Mouse (Mus musculus) G1E (cell line): ENCODE results near the gene Slc22a23. TPM values are rescaled to one million over a fixed set of nuclear protein-coding genes. Genes with fewer than 3 reads are reported as not detected.

ENCODE experiments used
- ATAC-seq: 2 replicates; pipeline ENCODE4 v1.8.0; 2016; ENCODE audit warnings: mild to moderate bottlenecking; ENCODE audit not compliant: insufficient number of reproducible peaks, poor library complexity, low FRiP score, severe bottlenecking; ENCODE audit errors: extremely low read depth
- DNase-seq: peaks from one replicate; pipeline ENCODE4 v3.0.0; 2012; ENCODE audit warnings: low spot score
- H3K27me3 ChIP-seq: 2 replicates; pipeline ENCODE4 v1.6.1; 2012; ENCODE audit warnings: mild to moderate bottlenecking, low read length, inconsistent platforms; ENCODE audit not compliant: insufficient read depth
- H3K36me3 ChIP-seq: replicated peaks from 2 replicates; pipeline ENCODE3; 2012; ENCODE audit warnings: mild to moderate bottlenecking, inconsistent platforms
- H3K4me1 ChIP-seq: 2 replicates; pipeline ENCODE4 v1.6.1; 2012; ENCODE audit warnings: low read depth, low read length, inconsistent platforms, mixed read lengths; ENCODE audit not compliant: insufficient read depth
- H3K4me3 ChIP-seq: 2 replicates; pipeline ENCODE4 v1.5.1; 2012; ENCODE audit warnings: low read depth, mild to moderate bottlenecking, inconsistent platforms, low read length, moderate library complexity, mixed read lengths
- H3K9me3 ChIP-seq: replicated peaks from 2 replicates; pipeline ENCODE4 v1.6.1; 2012; ENCODE audit warnings: inconsistent platforms
- CTCF ChIP-seq: IDR thresholded peaks from 2 replicates; pipeline ENCODE4 v1.5.1; 2012; ENCODE audit warnings: low read depth, low read length, inconsistent platforms, mixed read lengths
- GATA1 ChIP-seq: IDR thresholded peaks from 2 replicates; pipeline ENCODE4 v1.6.1; 2012; ENCODE audit warnings: borderline replicate concordance, low read length, inconsistent platforms, mixed read lengths
- GATA2 ChIP-seq: IDR thresholded peaks from 2 replicates; pipeline ENCODE4 v1.6.1; 2012; ENCODE audit warnings: low read depth, low read length, inconsistent platforms, borderline replicate concordance
- POLR2AphosphoS5 ChIP-seq: IDR thresholded peaks from 2 replicates; pipeline ENCODE4 v1.6.1; 2012; ENCODE audit warnings: low read depth, low read length, inconsistent platforms; ENCODE audit not compliant: insufficient replicate concordance
- TAL1 ChIP-seq: conservative IDR thresholded peaks from 2 replicates; pipeline ENCODE4 v1.6.1; 2012; ENCODE audit warnings: low read depth, low read length, inconsistent platforms, mixed read lengths
- polyA plus RNA-seq: library from polyadenylated mRNA; stranded (reverse); fragments of >175 nt; gene quantifications from 2 replicates; pipeline ENCODE4 v1.2.3, GENCODE M21; 2012
- total RNA-seq, 2 experiments: library from RNA; stranded (forward) in 1 of 2; stranded (reverse) in 1 of 2; fragments of 200-1000 nt in 1 of 2; fragments of >200 nt in 1 of 2; fragmentation: Nextera tagmentation in 1 of 2; gene quantifications; 2 replicates each; pipeline ENCODE4 v1.2.3; 2014 to 2017

The Slc22a23 gene
- total and polyA plus RNA-seq, 3 experiments: 18.0 to 68.0 (median 43.8) TPM

GRCm38 (mm10) chr13:34304896-34305295 is 40.1 kb downstream of the Slc22a23 start:
- Histone ChIP-seq H3K4me3 (no peak overlapping the region), H3K36me3 (peaks cover 71% of the 10 kb centered on the region), H3K27me3 (no peaks in the 10 kb centered on the region), H3K4me1 (peaks cover 42% of the 10 kb centered on the region), H3K9me3 (no peaks in the 10 kb centered on the region)
- ATAC-seq (no peak), DNase-seq (no peak)
- TF ChIP-seq POLR2AphosphoS5: no peak
- TF ChIP-seq TAL1: no peak
- no peak for TF ChIP-seq CTCF
- no peak for TF ChIP-seq GATA2
- no peak for TF ChIP-seq GATA1

- DNase-seq: no peak
- TF ChIP-seq TAL1: no peak
- no peak for TF ChIP-seq GATA1
- no peak for TF ChIP-seq GATA2
- TF ChIP-seq CTCF: no peak
- TF ChIP-seq POLR2AphosphoS5: no peak
- Histone ChIP-seq H3K4me1 (peaks cover 36% of the 10 kb centered on the region), H3K4me3 (no peak overlapping the region), H3K9me3 (no peaks in the 10 kb centered on the region), H3K27me3 (no peaks in the 10 kb centered on the region), H3K36me3 (peaks cover 85% of the 10 kb centered on the region)
- no peak for ATAC-seq
Observed at GRCm38 (mm10) chr13:34303386-34304016, 41.5 kb downstream of the Slc22a23 start.

GRCm38 (mm10) chr13:34301585-34301984 is 43.4 kb downstream of the Slc22a23 start:
- Histone ChIP-seq H3K9me3 (no peaks in the 10 kb centered on the region), H3K36me3 (peaks cover 92% of the 10 kb centered on the region), H3K27me3 (no peaks in the 10 kb centered on the region), H3K4me3 (no peak overlapping the region), H3K4me1 (peaks cover 17% of the 10 kb centered on the region)
- ATAC-seq: no peak
- TF ChIP-seq CTCF (no peak), POLR2AphosphoS5 (no peak), GATA1 (no peak), GATA2 (no peak), TAL1 (no peak)
- no peak for DNase-seq

DNA sequence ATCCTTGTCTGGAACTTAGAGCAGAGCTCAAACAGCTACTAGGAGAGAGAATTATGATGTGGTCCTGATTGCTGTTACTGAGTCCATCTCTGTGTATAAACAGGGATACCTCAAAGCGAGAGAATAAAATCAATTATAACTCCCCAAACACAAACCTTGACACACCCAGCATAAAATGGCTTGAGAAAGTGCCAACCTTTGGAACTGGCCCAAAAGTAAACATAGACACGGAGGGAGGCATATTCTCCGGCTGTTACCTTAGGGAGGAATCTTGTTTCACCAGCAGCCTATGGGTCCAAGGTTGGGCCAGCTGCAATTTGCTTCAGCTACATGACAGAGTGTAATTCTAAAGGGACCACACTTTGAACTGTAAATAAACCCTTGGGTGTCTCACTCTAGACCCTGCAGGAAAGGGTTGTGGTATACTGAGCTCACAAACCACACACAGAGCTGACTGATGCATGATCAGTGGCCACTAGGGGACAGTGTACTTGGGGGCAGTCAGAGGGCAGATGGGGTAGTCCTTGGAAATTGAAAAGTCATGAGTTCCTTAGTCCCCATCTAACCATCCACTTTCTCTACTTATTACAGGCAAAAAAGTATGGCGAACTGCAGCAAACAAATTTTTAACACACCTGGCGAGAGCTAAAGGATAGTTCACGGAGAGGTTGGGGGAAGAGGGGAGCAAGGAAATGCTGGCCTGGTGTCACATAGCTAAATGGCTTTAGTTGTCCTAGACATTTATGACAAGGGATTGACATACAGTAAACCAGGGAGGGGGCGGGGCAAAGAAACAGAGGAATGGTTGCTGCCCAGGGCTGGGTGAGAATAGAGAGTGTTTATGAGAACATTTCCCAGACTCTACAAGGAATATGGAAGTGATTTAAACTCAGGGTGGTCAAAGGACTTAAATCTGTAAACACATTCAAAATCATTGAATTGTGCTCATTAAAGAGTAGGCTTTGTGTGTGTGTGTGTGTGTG is 45.3 kb downstream of the Slc22a23 start:
- TF ChIP-seq TAL1 (no peak), POLR2AphosphoS5 (no peak), CTCF (peak; percentile 67; the same call in 1 of the 2 replicates)
- no peaks in the 10 kb centered on the region for H3K9me3 ChIP-seq
- H3K4me1 ChIP-seq: peaks cover 5% of the 10 kb centered on the region; the same call in 1 of the 2 replicates
- DNase-seq (no peak), ATAC-seq (no peak)
- peaks cover 86% of the 10 kb centered on the region for H3K36me3 ChIP-seq
- H3K27me3 ChIP-seq: no peaks in the 10 kb centered on the region
- no peak overlapping the region for H3K4me3 ChIP-seq

GRCm38 (mm10) chr13:34298674-34299073 is 46.3 kb downstream of the Slc22a23 start:
- ATAC-seq (no peak), DNase-seq (no peak)
- Histone ChIP-seq H3K4me1 (peaks cover 5% of the 10 kb centered on the region; the same call in 1 of the 2 replicates), H3K36me3 (peaks cover 84% of the 10 kb centered on the region), H3K9me3 (no peaks in the 10 kb centered on the region), H3K27me3 (no peaks in the 10 kb centered on the region), H3K4me3 (no peak overlapping the region)
- TF ChIP-seq CTCF (no peak), GATA2 (no peak), POLR2AphosphoS5 (no peak), GATA1 (no peak), TAL1 (no peak)

DNA sequence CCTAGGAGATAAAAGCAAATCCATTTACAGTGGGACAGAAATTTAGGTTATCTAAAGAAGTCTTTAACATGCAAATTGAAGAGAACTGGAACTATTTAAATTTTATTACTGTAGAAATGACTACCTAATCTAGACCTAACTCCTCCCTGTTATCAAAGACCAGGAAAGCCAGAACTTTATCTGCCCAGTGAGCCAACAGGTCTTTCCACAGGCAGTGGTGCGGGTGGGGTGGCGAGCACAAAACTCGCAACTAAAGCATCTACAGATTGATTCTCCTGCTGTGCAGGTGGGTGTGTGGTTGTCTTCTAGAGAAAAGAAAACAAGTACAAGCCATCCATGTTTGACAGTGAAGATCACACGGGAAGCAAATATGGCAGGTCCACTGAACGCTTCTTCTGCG is 46.9 kb downstream of the Slc22a23 start:
- H3K4me1 ChIP-seq: peaks cover 5% of the 10 kb centered on the region; the same call in 1 of the 2 replicates
- no peak for TF ChIP-seq GATA1
- no peak for TF ChIP-seq POLR2AphosphoS5
- TF ChIP-seq CTCF: no peak
- TF ChIP-seq GATA2: no peak
- TF ChIP-seq TAL1: no peak
- H3K36me3 ChIP-seq: peaks cover 83% of the 10 kb centered on the region
- no peak for ATAC-seq
- no peaks in the 10 kb centered on the region for H3K9me3 ChIP-seq
- H3K4me3 ChIP-seq: no peak overlapping the region
- H3K27me3 ChIP-seq: no peaks in the 10 kb centered on the region
- DNase-seq: no peak
